Mouse (Mus musculus) hindbrain, postnatal 0 days (tissue): Measurements from ENCODE around the gene Pbld1. TPM values are rescaled to one million over a fixed set of nuclear protein-coding genes. Genes with fewer than 3 reads are reported as not detected.

ENCODE experiments used
- ATAC-seq: fragments of 200-750 bp; cut with Nextera tagmentation; 2 replicates; pipeline ENCODE4 v1.8.0; 2017; ENCODE audit warnings: mild to moderate bottlenecking, moderate TSS enrichment, moderate library complexity
- DNase-seq: peaks from one replicate; pipeline ENCODE4 v3.0.0-alpha.2; 2015; ENCODE audit warnings: low spot score
- H3K27ac ChIP-seq: fragments of 300-500 bp; sonication (generic); 2 replicates; pipeline ENCODE4 v1.5.1; 2014; ENCODE audit warnings: mild to moderate bottlenecking
- H3K27me3 ChIP-seq: fragments of 300-500 bp; sonication (generic); 2 replicates; pipeline ENCODE4 v1.6.1; 2014; ENCODE audit warnings: low read length, mixed read lengths; ENCODE audit not compliant: insufficient read depth
- H3K36me3 ChIP-seq: fragments of 300-500 bp; sonication (generic); 2 replicates; pipeline ENCODE4 v1.6.1; 2014; ENCODE audit warnings: low read length, mixed read lengths; ENCODE audit not compliant: insufficient read depth
- H3K4me1 ChIP-seq: fragments of 300-500 bp; sonication (generic); 2 replicates; pipeline ENCODE4 v1.6.1; 2014; ENCODE audit warnings: antibody characterized with exemption, low read length, mixed read lengths; ENCODE audit not compliant: insufficient read depth
- H3K4me2 ChIP-seq: fragments of 300-500 bp; sonication (generic); 2 replicates; pipeline ENCODE4 v1.6.1; 2014; ENCODE audit warnings: low read depth, mild to moderate bottlenecking, low read length, moderate library complexity, mixed read lengths
- H3K4me3 ChIP-seq: fragments of 300-500 bp; sonication (generic); 2 replicates; pipeline ENCODE4 v1.5.1; 2014; ENCODE audit warnings: low read length
- H3K9ac ChIP-seq: fragments of 300-500 bp; sonication (generic); replicated peaks from 2 replicates; pipeline ENCODE4 v1.6.1; 2014; ENCODE audit warnings: mild to moderate bottlenecking, low read length, moderate library complexity, mixed read lengths
- H3K9me3 ChIP-seq: fragments of 300-500 bp; sonication (generic); 2 replicates; pipeline ENCODE4 v1.6.1; 2016; ENCODE audit warnings: low read length, mixed read lengths
- CTCF ChIP-seq: IDR thresholded peaks from 2 replicates; pipeline ENCODE4 v1.5.1; 2016; ENCODE audit warnings: antibody characterized with exemption, control low read depth, low read depth
- WGBS: fragments of 180-500 bp; shearing (Covaris S2); extraction: QIAGEN DNeasy Blood & Tissue Kit; methylation state at CpG from one replicate; pipeline ENCODE4 v1.1.7; 2014; 5-methylcytosine and 5-hydroxymethylcytosine counted together
- polyA plus RNA-seq: library from polyadenylated mRNA; unstranded; fragments of >200 nt; fragmentation: Nextera tagmentation; extraction: Ambion mirVana; gene quantifications from 2 replicates; pipeline ENCODE4 v1.2.1, GENCODE M21; 2015
- total RNA-seq: library from RNA; depleted of rRNA; stranded (reverse); fragments of >200 nt; gene quantifications from 2 replicates; pipeline ENCODE4 v1.2.3, GENCODE M21; 2014

The Pbld1 gene
- total and polyA plus RNA-seq, 2 experiments from 2014 or later, result 0.88 to 18.2 TPM

- Histone ChIP-seq H3K36me3 (no peaks in the 10 kb centered on the region), H3K9ac (no peak overlapping the region), H3K9me3 (no peaks in the 10 kb centered on the region), H3K4me1 (no peaks in the 10 kb centered on the region), H3K4me2 (no peak overlapping the region), H3K27ac (no peak overlapping the region), H3K4me3 (no peak overlapping the region), H3K27me3 (no peaks in the 10 kb centered on the region)
- 66% methylated on average over 14 of the region's 14 CpGs for WGBS
- DNase-seq (no peak), ATAC-seq (no peak)
- no peak for TF ChIP-seq CTCF
Measured at GRCm38 (mm10) chr10:63038571-63039320, 21.2 kb upstream of the Pbld1 start.

GRCm38 (mm10) chr10:63039867-63040628 is 19.9 kb upstream of the Pbld1 start:
- no peaks in the 10 kb centered on the region for H3K4me1 ChIP-seq
- H3K27me3 ChIP-seq, result no peaks in the 10 kb centered on the region
- no peaks in the 10 kb centered on the region for H3K36me3 ChIP-seq
- 75% methylated on average over 5 of the region's 5 CpGs for WGBS
- TF ChIP-seq CTCF, result no peak
- H3K9me3 ChIP-seq, result no peaks in the 10 kb centered on the region
- no peak for DNase-seq
- no peak overlapping the region for H3K4me3 ChIP-seq
- ATAC-seq, result no peak
- H3K27ac ChIP-seq, result no peak overlapping the region
- H3K9ac ChIP-seq, result no peak overlapping the region
- H3K4me2 ChIP-seq, result no peak overlapping the region

- H3K27me3 ChIP-seq, result no peaks in the 10 kb centered on the region
- H3K4me2 ChIP-seq, result no peak overlapping the region
- H3K36me3 ChIP-seq, result no peaks in the 10 kb centered on the region
- no peak overlapping the region for H3K4me3 ChIP-seq
- no peaks in the 10 kb centered on the region for H3K4me1 ChIP-seq
- WGBS, result 65% methylated on average over 3 of the region's 3 CpGs
- H3K9ac ChIP-seq, result no peak overlapping the region
- no peaks in the 10 kb centered on the region for H3K9me3 ChIP-seq
- no peak overlapping the region for H3K27ac ChIP-seq
- TF ChIP-seq CTCF, result peak; percentile 56
- DNase-seq (peak; percentile 45), ATAC-seq (no peak)
Measured at GRCm38 (mm10) chr10:63043154-63043553, 16.8 kb upstream of the Pbld1 start.

- H3K9ac ChIP-seq, result no peak overlapping the region
- no peak overlapping the region for H3K4me2 ChIP-seq
- H3K27ac ChIP-seq, result no peak overlapping the region
- TF ChIP-seq CTCF, result no peak
- no peak for DNase-seq
- no peaks in the 10 kb centered on the region for H3K27me3 ChIP-seq
- H3K4me1 ChIP-seq, result no peaks in the 10 kb centered on the region
- H3K4me3 ChIP-seq, result no peak overlapping the region
- H3K36me3 ChIP-seq, result no peaks in the 10 kb centered on the region
- H3K9me3 ChIP-seq, result no peaks in the 10 kb centered on the region
- 92% methylated on average over 8 of the region's 8 CpGs for WGBS
- ATAC-seq, result no peak
Measured at GRCm38 (mm10) chr10:63047751-63048150, 12.2 kb upstream of the Pbld1 start.

- ATAC-seq (no peak), DNase-seq (no peak)
- no peaks in the 10 kb centered on the region for H3K9me3 ChIP-seq
- 95% methylated on average over 2 of the region's 2 CpGs for WGBS
- H3K36me3 ChIP-seq, result no peaks in the 10 kb centered on the region
- no peak overlapping the region for H3K9ac ChIP-seq
- TF ChIP-seq CTCF, result no peak
- H3K4me1 ChIP-seq, result no peaks in the 10 kb centered on the region
- no peaks in the 10 kb centered on the region for H3K27me3 ChIP-seq
- H3K27ac ChIP-seq, result no peak overlapping the region
- H3K4me2 ChIP-seq, result no peak overlapping the region
- H3K4me3 ChIP-seq, result no peak overlapping the region
Measured at GRCm38 (mm10) chr10:63049106-63049505, 10.9 kb upstream of the Pbld1 start.

GRCm38 (mm10) chr10:63051267-63051666 is 8.7 kb upstream of the Pbld1 start:
- H3K4me3 ChIP-seq, result no peak overlapping the region
- no peak overlapping the region for H3K4me2 ChIP-seq
- H3K4me1 ChIP-seq, result no peaks in the 10 kb centered on the region
- no peak overlapping the region for H3K9ac ChIP-seq
- WGBS, result 70% methylated on average over 7 of the region's 7 CpGs
- no peak overlapping the region for H3K27ac ChIP-seq
- ATAC-seq (no peak), DNase-seq (no peak)
- TF ChIP-seq CTCF, result no peak
- H3K36me3 ChIP-seq, result no peaks in the 10 kb centered on the region
- no peaks in the 10 kb centered on the region for H3K9me3 ChIP-seq
- H3K27me3 ChIP-seq, result no peaks in the 10 kb centered on the region

GRCm38 (mm10) chr10:63052011-63052410 is 8.0 kb upstream of the Pbld1 start:
- Histone ChIP-seq H3K27ac (no peak overlapping the region), H3K4me3 (no peak overlapping the region), H3K4me2 (no peak overlapping the region), H3K27me3 (no peaks in the 10 kb centered on the region), H3K36me3 (no peaks in the 10 kb centered on the region), H3K9ac (no peak overlapping the region), H3K9me3 (no peaks in the 10 kb centered on the region), H3K4me1 (no peaks in the 10 kb centered on the region)
- WGBS, result 81% methylated on average over 6 of the region's 6 CpGs
- no peak for ATAC-seq
- no peak for DNase-seq
- TF ChIP-seq CTCF, result no peak
